Mouse (Mus musculus) MEL (cell line): ENCODE measurements around the gene Ramp2.

Experiments
- CTCF ChIP-seq, 3 experiments: IDR thresholded peaks in 2 of 3; conservative IDR thresholded peaks in 1 of 3; 2 replicates each; pipeline ENCODE4 v1.5.1; 2011 to 2012; ENCODE audit warnings: low read length in 3 of 3, low read depth in 2 of 3, mild to moderate bottlenecking in 2 of 3, improper control_type of control experiment in 1 of 3, inconsistent platforms in 1 of 3, mixed read lengths in 1 of 3, moderate library complexity in 1 of 3; ENCODE audit not compliant: control insufficient read depth in 1 of 3, insufficient read depth in 1 of 3, poor library complexity in 1 of 3, severe bottlenecking in 1 of 3
- E2F4 ChIP-seq: IDR thresholded peaks from 2 replicates; pipeline ENCODE4 v1.6.1; 2011; ENCODE audit warnings: low read depth, low read length, improper control_type of control experiment, borderline replicate concordance
- EP300 ChIP-seq, 2 experiments: IDR thresholded peaks; 2 replicates each; pipeline ENCODE4 v1.6.1; 2011; ENCODE audit warnings: improper control_type of control experiment in 2 of 2, low read length in 2 of 2, low read depth in 1 of 2, mild to moderate bottlenecking in 1 of 2
- MAZ ChIP-seq: IDR thresholded peaks from 2 replicates; pipeline ENCODE4 v1.6.1; 2012; ENCODE audit warnings: low read depth, mild to moderate bottlenecking, inconsistent platforms, low read length, improper control_type of control experiment
- MEF2A ChIP-seq: IDR thresholded peaks from 2 replicates; pipeline ENCODE4 v1.6.1; 2014; ENCODE audit warnings: low read depth, mild to moderate bottlenecking, inconsistent platforms, low read length, improper control_type of control experiment; ENCODE audit not compliant: poor library complexity, insufficient replicate concordance, severe bottlenecking; ENCODE audit errors: extremely low read depth
- MYB ChIP-seq: IDR thresholded peaks from 2 replicates; pipeline ENCODE4 v1.6.1; 2011; ENCODE audit warnings: mild to moderate bottlenecking, low read depth, low read length, improper control_type of control experiment
- POLR2AphosphoS2 ChIP-seq: IDR thresholded peaks from 2 replicates; pipeline ENCODE4 v1.6.1; 2011; ENCODE audit warnings: low read length, improper control_type of control experiment
- RAD21 ChIP-seq: IDR thresholded peaks from 2 replicates; pipeline ENCODE4 v1.6.1; 2011; ENCODE audit warnings: mild to moderate bottlenecking, low read depth, low read length, improper control_type of control experiment
- UBTF ChIP-seq: IDR thresholded peaks from 2 replicates; pipeline ENCODE4 v1.6.1; 2012; ENCODE audit warnings: low read depth, mild to moderate bottlenecking, inconsistent platforms, low read length, improper control_type of control experiment, moderate library complexity, borderline replicate concordance; ENCODE audit not compliant: insufficient read depth
- USF1 ChIP-seq: IDR thresholded peaks from 2 replicates; pipeline ENCODE4 v1.6.1; 2014; ENCODE audit warnings: low read depth, mild to moderate bottlenecking, inconsistent platforms, low read length, improper control_type of control experiment, moderate library complexity
- ZNF384 ChIP-seq: IDR thresholded peaks from 2 replicates; pipeline ENCODE4 v1.6.1; 2012; ENCODE audit warnings: low read depth, mild to moderate bottlenecking, inconsistent platforms, low read length, improper control_type of control experiment

- no peak for TF ChIP-seq CTCF (IDR thresholded peaks at IDR 0.05 in 2 of 3, conservative IDR thresholded peaks at IDR 0.05 in 1 of 3; ENCODE audit: control insufficient read depth in 1 of 3, insufficient read depth in 1 of 3, low read depth in 2 of 3, low read length in 3 of 3, poor library complexity in 1 of 3, severe bottlenecking in 1 of 3)
- no peak for TF ChIP-seq USF1
- TF ChIP-seq MYB, result no peak
- no peak for TF ChIP-seq RAD21
- no peak for TF ChIP-seq ZNF384
- TF ChIP-seq POLR2AphosphoS2, result no peak
- no peak for TF ChIP-seq MAZ
- TF ChIP-seq MEF2A, result no peak
- no peak for TF ChIP-seq UBTF
- TF ChIP-seq EP300 (IDR thresholded peaks at IDR 0.05; ENCODE audit: low read depth in 1 of 2, low read length in 2 of 2), result no peak
- no peak for TF ChIP-seq E2F4
Measured at GRCm38 (mm10) chr11:101291231-101291630, 45.4 kb downstream of the Ramp2 start.
